Mouse (Mus musculus) midbrain, embryonic 16.5 days (tissue): ENCODE measurements around the gene Wbp1l. TPM values are rescaled to one million over a fixed set of nuclear protein-coding genes. Genes with fewer than 3 reads are reported as not detected.

ENCODE experiments used
- ATAC-seq: fragments of 200-750 bp; cut with Nextera tagmentation; 2 replicates; pipeline ENCODE4 v1.8.0; 2017; ENCODE audit warnings: moderate TSS enrichment
- H3K27ac ChIP-seq: fragments of 300-500 bp; sonication (generic); 2 replicates; pipeline ENCODE4 v1.5.1; 2014; ENCODE audit warnings: mild to moderate bottlenecking, low read length, mixed read lengths
- H3K27me3 ChIP-seq: fragments of 300-500 bp; sonication (generic); 2 replicates; pipeline ENCODE4 v1.6.1; 2014; ENCODE audit warnings: low read depth, low read length, mixed read lengths; ENCODE audit not compliant: control insufficient read depth, insufficient read depth
- H3K36me3 ChIP-seq: fragments of 300-500 bp; sonication (generic); 2 replicates; pipeline ENCODE4 v1.6.1; 2014; ENCODE audit warnings: mild to moderate bottlenecking, low read length, moderate library complexity, mixed read lengths; ENCODE audit not compliant: control insufficient read depth, insufficient read depth
- H3K4me1 ChIP-seq: fragments of 300-500 bp; sonication (generic); 2 replicates; pipeline ENCODE4 v1.6.1; 2014; ENCODE audit warnings: mild to moderate bottlenecking, low read length, mixed read lengths; ENCODE audit not compliant: control insufficient read depth, insufficient read depth
- H3K4me2 ChIP-seq: fragments of 300-500 bp; sonication (generic); 2 replicates; pipeline ENCODE4 v1.6.1; 2014; ENCODE audit warnings: mild to moderate bottlenecking, low read length, mixed read lengths
- H3K4me3 ChIP-seq: fragments of 300-500 bp; sonication (generic); 2 replicates; pipeline ENCODE4 v1.5.1; 2014; ENCODE audit warnings: low read depth, mild to moderate bottlenecking, low read length, moderate library complexity, mixed read lengths
- H3K9ac ChIP-seq: fragments of 300-500 bp; sonication (generic); 2 replicates; pipeline ENCODE4 v1.6.1; 2014; ENCODE audit warnings: low read depth, low read length, mixed read lengths
- H3K9me3 ChIP-seq: fragments of 300-500 bp; sonication (generic); replicated peaks from 2 replicates; pipeline ENCODE4 v1.6.1; 2014; ENCODE audit warnings: mild to moderate bottlenecking, low read length, mixed read lengths; ENCODE audit not compliant: control insufficient read depth, poor library complexity, severe bottlenecking
- WGBS: fragments of 180-500 bp; shearing (Covaris S2); extraction: QIAGEN DNeasy Blood & Tissue Kit; methylation state at CpG from one replicate; pipeline ENCODE4 v1.1.7; 2014; 5-methylcytosine and 5-hydroxymethylcytosine counted together
- polyA plus RNA-seq: library from polyadenylated mRNA; unstranded; fragments of >200 nt; fragmentation: Nextera tagmentation; extraction: Ambion mirVana; gene quantifications from 2 replicates; pipeline ENCODE4 v1.2.1, GENCODE M21; 2015

Wbp1l gene
- polyA plus RNA-seq, 1 experiment from 2014 or later: 34.0 TPM

- no peak overlapping the region for H3K9ac ChIP-seq
- peaks cover 3% of the 10 kb centered on the region; the same call in 1 of the 2 replicates for H3K4me1 ChIP-seq
- ATAC-seq: no peak
- no peak overlapping the region for H3K27ac ChIP-seq
- H3K27me3 ChIP-seq: no peaks in the 10 kb centered on the region; the same call in 1 of the 2 replicates
- no peaks in the 10 kb centered on the region for H3K36me3 ChIP-seq
- H3K4me3 ChIP-seq: no peak overlapping the region
- H3K9me3 ChIP-seq: no peaks in the 10 kb centered on the region
- no peak overlapping the region for H3K4me2 ChIP-seq
- WGBS: 88% methylated on average over 10 of the region's 10 CpGs
Observed at GRCm38 (mm10) chr19:46668263-46668662, 69.4 kb downstream of the Wbp1l start.

GRCm38 (mm10) chr19:46669802-46670201 is 70.9 kb downstream of the Wbp1l start:
- no peak overlapping the region for H3K4me3 ChIP-seq
- ATAC-seq: no peak
- H3K4me1 ChIP-seq: peaks cover 3% of the 10 kb centered on the region; the same call in 1 of the 2 replicates
- no peaks in the 10 kb centered on the region; the same call in 1 of the 2 replicates for H3K27me3 ChIP-seq
- 88% methylated on average over 5 of the region's 5 CpGs for WGBS
- no peak overlapping the region for H3K9ac ChIP-seq
- H3K9me3 ChIP-seq: no peaks in the 10 kb centered on the region
- no peaks in the 10 kb centered on the region for H3K36me3 ChIP-seq
- no peak overlapping the region for H3K4me2 ChIP-seq
- no peak overlapping the region for H3K27ac ChIP-seq

GRCm38 (mm10) chr19:46670691-46671090 is 71.8 kb downstream of the Wbp1l start:
- ATAC-seq: peak; percentile 81; the same call in 1 of the 2 replicates
- H3K4me3 ChIP-seq: no peak overlapping the region

GRCm38 (mm10) chr19:46672766-46673418 is 74.0 kb downstream of the Wbp1l start, which contains the start of gene Cyp17a1:
TSS of gene Cyp17a1 (minus strand) at chr19:46673172.
- 70% methylated on average over 5 of the region's 5 CpGs for WGBS
- H3K4me3 ChIP-seq: no peak within 1 kb of the TSS

More at GRCm38 (mm10) chr19:46670691-46671090, 71.8 kb downstream of the Wbp1l start:
- Histone ChIP-seq H3K27ac (no peak overlapping the region), H3K4me1 (peaks cover under 1% of the 10 kb centered on the region; the same call in 1 of the 2 replicates), H3K4me2 (no peak overlapping the region), H3K27me3 (no peaks in the 10 kb centered on the region; the same call in 1 of the 2 replicates), H3K9ac (no peak overlapping the region), H3K9me3 (no peaks in the 10 kb centered on the region), H3K36me3 (no peaks in the 10 kb centered on the region)
- WGBS: 27% methylated on average over 13 of the region's 13 CpGs

GRCm38 (mm10) chr19:46675641-46676040 is 76.8 kb downstream of the Wbp1l start:
- Histone ChIP-seq H3K4me2 (no peak overlapping the region), H3K9ac (no peak overlapping the region), H3K36me3 (no peaks in the 10 kb centered on the region), H3K27ac (no peak overlapping the region), H3K4me1 (no peaks in the 10 kb centered on the region), H3K9me3 (no peaks in the 10 kb centered on the region), H3K27me3 (no peaks in the 10 kb centered on the region; the same call in 1 of the 2 replicates), H3K4me3 (no peak overlapping the region)
- no peak for ATAC-seq
- 80% methylated on average over 3 of the region's 3 CpGs for WGBS

More at GRCm38 (mm10) chr19:46672766-46673418, 74.0 kb downstream of the Wbp1l start, which contains the start of gene Cyp17a1:
- Histone ChIP-seq H3K9ac (no peak within 1 kb of the TSS), H3K27me3 (no peaks in the 10 kb centered on the region; the same call in 1 of the 2 replicates), H3K9me3 (no peaks in the 10 kb centered on the region), H3K4me2 (no peak within 1 kb of the TSS), H3K36me3 (no peaks in the 10 kb centered on the region), H3K27ac (no peak within 1 kb of the TSS), H3K4me1 (no peaks in the 10 kb centered on the region)
- no peak for ATAC-seq

- no peak overlapping the region for H3K9ac ChIP-seq
- no peak overlapping the region for H3K4me3 ChIP-seq
- no peaks in the 10 kb centered on the region for H3K4me1 ChIP-seq
- WGBS: 69% methylated on average over 12 of the region's 12 CpGs
- no peak overlapping the region for H3K4me2 ChIP-seq
- H3K27ac ChIP-seq: no peak overlapping the region
- no peaks in the 10 kb centered on the region for H3K9me3 ChIP-seq
- no peak for ATAC-seq
- H3K36me3 ChIP-seq: no peaks in the 10 kb centered on the region
- H3K27me3 ChIP-seq: no peaks in the 10 kb centered on the region
Observed at GRCm38 (mm10) chr19:46679720-46680383, 81.0 kb downstream of the Wbp1l start.

- peak; percentile 95 for ATAC-seq
- Histone ChIP-seq H3K27ac (peak within 1 kb of the TSS; percentile 95), H3K4me3 (peak within 1 kb of the TSS; percentile 71), H3K27me3 (no peaks in the 10 kb centered on the region), H3K4me1 (peaks cover 10% of the 10 kb centered on the region; the same call in 1 of the 2 replicates), H3K36me3 (no peaks in the 10 kb centered on the region), H3K9ac (peak within 1 kb of the TSS; percentile 92), H3K9me3 (no peaks in the 10 kb centered on the region), H3K4me2 (peak within 1 kb of the TSS; percentile 56)
- WGBS: 3% methylated on average over 44 of the region's 44 CpGs
Observed at GRCm38 (mm10) chr19:46689460-46690372, 90.8 kb downstream of the Wbp1l start, which contains the start of gene Borcs7. TSS of gene Borcs7 (plus strand) at chr19:46689906.

GRCm38 (mm10) chr19:46690387-46690786 is 91.5 kb downstream of the Wbp1l start:
- peak overlapping the region; percentile 92; the same call in 1 of the 2 replicates for H3K9ac ChIP-seq
- H3K4me2 ChIP-seq: peak overlapping the region; percentile 56
- H3K36me3 ChIP-seq: no peaks in the 10 kb centered on the region
- H3K27ac ChIP-seq: peak overlapping the region; percentile 95
- 64% methylated on average over 11 of the region's 11 CpGs for WGBS
- peaks cover 10% of the 10 kb centered on the region; the same call in 1 of the 2 replicates for H3K4me1 ChIP-seq
- ATAC-seq: peak; percentile 44
- no peaks in the 10 kb centered on the region for H3K27me3 ChIP-seq
- H3K9me3 ChIP-seq: no peaks in the 10 kb centered on the region
- peak overlapping the region; percentile 71 for H3K4me3 ChIP-seq
